Mouse (Mus musculus) central nervous system, embryonic 14 days (tissue): Measurements from ENCODE around the gene Lrrc56. TPM values are rescaled to one million over a fixed set of nuclear protein-coding genes. Genes with fewer than 3 reads are reported as not detected.

Experiments used
- polyA plus RNA-seq: library from polyadenylated mRNA; depleted of rRNA; stranded (reverse); fragments of >200 nt; gene quantifications from 2 replicates; pipeline ENCODE4 v1.2.3, GENCODE M21; 2012; rRNA removed

The Lrrc56 gene
- 16.0 and 18.6 TPM in 2 replicates for polyA plus RNA-seq

GRCm38 (mm10) chr7:141193948-141194347 lies at the start of gene Lrrc56, which contains the start of gene Hras:
TSS of gene Lrrc56 (plus strand) at chr7:141194157.
TSS of gene Hras (minus strand) at chr7:141194005.

GRCm38 (mm10) chr7:141172116-141173006 lies 21.6 kb upstream of the Lrrc56 start, which contains the start of gene Rnh1:
TSS of gene Rnh1 (minus strand) at chr7:141172857.

GRCm38 (mm10) chr7:141213605-141214235 lies 19.8 kb downstream of the Lrrc56 start, which contains the start of gene Lmntd2:
TSS of gene Lmntd2 (minus strand) at chr7:141214080.

DNA sequence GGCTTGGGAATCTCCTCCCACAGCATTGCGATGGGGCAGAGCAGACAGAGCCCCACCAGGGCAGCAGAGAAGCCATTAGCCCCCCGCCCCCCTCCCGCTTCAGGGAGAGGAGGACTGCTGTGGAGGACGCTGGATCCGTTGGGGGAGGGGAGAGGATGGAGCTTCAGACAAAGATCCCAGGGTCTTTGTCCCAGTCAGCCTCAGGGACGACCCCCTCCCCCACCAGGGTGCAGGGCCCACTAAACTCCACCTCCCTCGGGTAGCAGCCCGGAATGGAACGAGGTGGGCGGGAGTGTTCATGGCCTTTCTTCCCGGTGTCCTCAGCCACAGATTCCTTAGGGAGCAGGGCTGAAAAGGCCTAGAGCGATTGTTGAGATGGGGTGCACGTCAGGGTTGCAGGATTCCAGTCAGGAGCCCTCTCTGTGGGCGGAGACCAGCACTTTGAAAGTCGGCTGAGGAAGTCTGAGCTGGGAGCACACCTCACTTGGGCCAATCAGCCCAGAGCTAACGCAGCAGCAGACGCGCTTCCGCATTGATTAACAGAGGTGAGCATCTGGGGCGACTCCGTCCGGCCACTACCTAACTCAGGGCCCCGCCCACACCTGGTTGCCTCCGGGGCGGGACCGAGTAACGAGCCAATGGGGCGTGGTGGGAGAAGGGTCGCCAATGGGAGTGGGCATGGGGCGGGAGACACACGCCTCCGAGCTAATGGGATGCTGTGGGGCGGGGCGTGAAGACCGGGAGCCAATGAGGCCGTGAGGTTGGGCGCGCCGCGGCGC lies 21.3 kb downstream of the Lrrc56 start, which contains the start of gene Rassf7:
Rassf7 (plus strand) TSS at position 760 of the 779 bp plus-strand sequence.

GRCm38 (mm10) chr7:141228279-141229067 lies 34.5 kb downstream of the Lrrc56 start, which contains the start of gene Phrf1:
TSS of gene Phrf1 (plus strand) at chr7:141228784.

Other genes starting within 250 kb of the Lrrc56 start
- 4.6 and 9.5 TPM in 2 replicates for gene Ifitm5, start 243.9 kb upstream of the Lrrc56 start, polyA plus RNA-seq
- not detected in 2 replicates for gene Gm45717, start 238.2 kb upstream of the Lrrc56 start, polyA plus RNA-seq
- 179 and 335 TPM in 2 replicates for gene Ifitm2, start 238.2 kb upstream of the Lrrc56 start, polyA plus RNA-seq
- gene Ifitm1, start 226.9 kb upstream of the Lrrc56 start, polyA plus RNA-seq, result 32.8 and 55.0 TPM in 2 replicates
- 31.0 and 57.6 TPM in 2 replicates for gene Ifitm3, start 183.4 kb upstream of the Lrrc56 start, polyA plus RNA-seq
- 0.86 and 1.2 TPM in 2 replicates for gene Ifitm6, start 176.2 kb upstream of the Lrrc56 start, polyA plus RNA-seq
- not detected in 2 replicates for gene Gm17387, start 165.0 kb upstream of the Lrrc56 start, polyA plus RNA-seq
- gene B4galnt4, start 133.1 kb upstream of the Lrrc56 start, polyA plus RNA-seq, result 154 and 158 TPM in 2 replicates
- 0.28 and 4.0 TPM in 2 replicates for gene Pkp3, start 115.9 kb upstream of the Lrrc56 start, polyA plus RNA-seq
- gene Sigirr, start 93.6 kb upstream of the Lrrc56 start, polyA plus RNA-seq, result 1.4 and 2.1 TPM in 2 replicates
- 0.33 and 1.8 TPM in 2 replicates for gene Ano9, start 76.4 kb upstream of the Lrrc56 start, polyA plus RNA-seq
- gene Ptdss2, start 71.8 kb upstream of the Lrrc56 start, polyA plus RNA-seq, result 49.2 and 50.0 TPM in 2 replicates
- 49.4 and 54.4 TPM in 2 replicates for gene Rnh1, start 21.3 kb upstream of the Lrrc56 start, polyA plus RNA-seq
- gene Hras, start 152 bp upstream of the Lrrc56 start, polyA plus RNA-seq, result 138 and 141 TPM in 2 replicates
- gene Lmntd2, start 19.9 kb downstream of the Lrrc56 start, polyA plus RNA-seq, result 4.9 and 5.2 TPM in 2 replicates
- 29.0 and 31.4 TPM in 2 replicates for gene Rassf7, start 21.7 kb downstream of the Lrrc56 start, polyA plus RNA-seq
- 33.3 and 39.2 TPM in 2 replicates for gene Phrf1, start 34.6 kb downstream of the Lrrc56 start, polyA plus RNA-seq
- gene Irf7, start 72.3 kb downstream of the Lrrc56 start, polyA plus RNA-seq, result 6.9 and 11.5 TPM in 2 replicates
- 0.01 and 0.03 TPM in 2 replicates for gene Cdhr5, start 82.6 kb downstream of the Lrrc56 start, polyA plus RNA-seq
- 1.7 and 4.0 TPM in 2 replicates for gene Sct, start 85.0 kb downstream of the Lrrc56 start, polyA plus RNA-seq
- 1.1 TPM in 2 replicates for gene Drd4, start 97.8 kb downstream of the Lrrc56 start, polyA plus RNA-seq
- gene Deaf1, start 133.5 kb downstream of the Lrrc56 start, polyA plus RNA-seq, result 74.1 and 82.3 TPM in 2 replicates
- 75.9 and 79.9 TPM in 2 replicates for gene Tmem80, start 133.6 kb downstream of the Lrrc56 start, polyA plus RNA-seq
- 0.98 and 3.3 TPM in 2 replicates for gene Eps8l2, start 144.7 kb downstream of the Lrrc56 start, polyA plus RNA-seq
- gene Taldo1, start 198.0 kb downstream of the Lrrc56 start, polyA plus RNA-seq, result 259 and 309 TPM in 2 replicates
- 68.5 and 73.1 TPM in 2 replicates for gene Gatd1, start 220.0 kb downstream of the Lrrc56 start, polyA plus RNA-seq
- gene Cend1, start 235.3 kb downstream of the Lrrc56 start, polyA plus RNA-seq, result 34.4 and 41.7 TPM in 2 replicates
- gene Slc25a22, start 243.7 kb downstream of the Lrrc56 start, polyA plus RNA-seq, result 129 and 134 TPM in 2 replicates
- 17.0 and 20.2 TPM in 2 replicates for gene Pidd1, start 249.9 kb downstream of the Lrrc56 start, polyA plus RNA-seq